Mouse (Mus musculus) embryonic facial prominence, embryonic 15.5 days (tissue): ENCODE measurements around the gene Ddx54. TPM values are rescaled to one million over a fixed set of nuclear protein-coding genes. Genes with fewer than 3 reads are reported as not detected.

Experiments used
- ATAC-seq: fragments of 200-750 bp; cut with Nextera tagmentation; 2 replicates; pipeline ENCODE4 v1.8.0; 2017; ENCODE audit warnings: low read depth, moderate TSS enrichment; ENCODE audit not compliant: insufficient number of reproducible peaks, low FRiP score, low TSS enrichment
- H3K27ac ChIP-seq: fragments of 300-500 bp; sonication (generic); replicated peaks from 2 replicates; pipeline ENCODE4 v1.5.1; 2015; ENCODE audit warnings: mild to moderate bottlenecking, inconsistent platforms
- H3K27me3 ChIP-seq: fragments of 300-500 bp; sonication (generic); 2 replicates; pipeline ENCODE4 v1.6.1; 2015; ENCODE audit warnings: inconsistent platforms
- H3K36me3 ChIP-seq: fragments of 300-500 bp; sonication (generic); 2 replicates; pipeline ENCODE4 v1.6.1; 2015; ENCODE audit warnings: mild to moderate bottlenecking, inconsistent platforms
- H3K4me1 ChIP-seq: fragments of 300-500 bp; sonication (generic); 2 replicates; pipeline ENCODE4 v1.6.1; 2015; ENCODE audit warnings: inconsistent platforms
- H3K4me2 ChIP-seq: fragments of 300-500 bp; sonication (generic); replicated peaks from 2 replicates; pipeline ENCODE4 v1.6.1; 2015; ENCODE audit warnings: mild to moderate bottlenecking, inconsistent platforms
- H3K4me3 ChIP-seq: fragments of 300-500 bp; sonication (generic); replicated peaks from 2 replicates; pipeline ENCODE4 v1.5.1; 2015; ENCODE audit warnings: mild to moderate bottlenecking, inconsistent platforms
- H3K9ac ChIP-seq: fragments of 300-500 bp; sonication (generic); 2 replicates; pipeline ENCODE4 v1.6.1; 2015; ENCODE audit warnings: inconsistent platforms
- H3K9me3 ChIP-seq: fragments of 300-500 bp; sonication (generic); replicated peaks from 2 replicates; pipeline ENCODE4 v1.6.1; 2016; ENCODE audit warnings: inconsistent platforms
- WGBS: fragments of 180-500 bp; shearing (Covaris S2); methylation state at CpG from one replicate; pipeline ENCODE4 v1.1.7; 2015; 5-methylcytosine and 5-hydroxymethylcytosine counted together
- polyA plus RNA-seq: library from polyadenylated mRNA; unstranded; fragments of >200 nt; fragmentation: Nextera tagmentation; extraction: Ambion mirVana; gene quantifications from 2 replicates; pipeline ENCODE4 v1.2.1, GENCODE M21; 2015

Ddx54 gene
- polyA plus RNA-seq, 1 experiment from 2014 or later = 44.5 TPM

DNA sequence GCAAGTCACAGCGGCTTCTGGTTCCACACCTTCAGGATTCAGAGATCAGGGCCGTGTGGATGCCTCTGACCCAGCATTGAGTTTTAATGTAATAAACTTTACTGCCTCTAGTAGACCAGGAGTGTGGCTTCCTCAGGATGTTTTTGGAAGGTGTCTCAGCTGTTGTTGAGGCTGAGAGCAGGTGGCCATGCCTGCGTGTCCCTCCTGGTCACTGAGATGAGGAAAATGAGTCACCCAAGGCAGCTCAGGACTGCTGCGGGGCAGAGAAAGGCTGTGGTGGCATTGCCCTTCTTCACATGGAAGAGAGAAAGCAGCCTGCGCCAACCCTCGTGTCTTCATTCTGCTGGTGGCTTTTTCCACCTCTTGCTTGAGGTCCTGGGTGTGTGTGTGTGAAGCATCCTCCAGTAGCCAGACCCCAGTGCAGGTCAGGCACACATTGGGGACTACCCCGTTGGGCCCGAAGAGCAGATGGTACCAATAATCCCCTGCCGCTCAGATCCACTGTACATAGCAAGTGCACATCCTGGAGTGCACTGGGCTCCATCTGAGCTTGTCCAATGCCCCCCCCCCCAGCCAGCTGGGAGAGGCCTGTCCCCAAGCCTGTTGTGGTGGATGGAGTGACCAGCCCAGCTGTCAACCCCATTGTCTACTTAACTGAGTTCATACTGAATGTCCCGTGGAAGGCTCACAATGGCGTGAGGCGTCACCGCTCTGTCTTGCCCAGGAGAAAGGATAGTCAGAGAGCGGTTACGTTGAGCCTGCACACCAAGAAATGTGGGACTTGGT lies 15.2 kb downstream of the Ddx54 start:
- Histone ChIP-seq H3K9ac (no peak overlapping the region), H3K4me1 (peaks cover 5% of the 10 kb centered on the region; the same call in 1 of the 2 replicates), H3K4me2 (no peak overlapping the region), H3K27ac (no peak overlapping the region), H3K4me3 (no peak overlapping the region), H3K36me3 (peaks cover 51% of the 10 kb centered on the region), H3K9me3 (no peaks in the 10 kb centered on the region), H3K27me3 (peaks cover 11% of the 10 kb centered on the region)
- ATAC-seq = no peak
- 79% methylated on average over 15 of the region's 15 CpGs for WGBS

DNA sequence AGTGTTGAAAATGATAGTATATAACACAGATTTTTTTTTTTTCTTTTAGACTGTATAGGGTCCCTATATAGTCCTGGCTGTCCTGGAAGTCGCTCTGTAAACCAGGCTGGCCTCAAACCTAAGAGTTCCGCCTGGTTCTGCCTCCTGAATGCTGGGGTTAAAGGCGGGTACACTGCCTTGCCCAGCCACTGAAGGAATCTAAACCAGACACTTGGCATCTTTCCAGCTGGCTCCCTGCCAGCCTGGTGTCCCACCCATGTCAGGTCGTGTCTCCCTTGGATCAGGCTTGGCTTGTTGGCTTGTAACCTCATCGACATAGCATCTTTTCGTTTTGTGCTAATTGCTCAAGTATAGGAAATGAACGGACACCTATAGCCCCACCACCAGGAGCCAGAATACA lies 16.1 kb downstream of the Ddx54 start:
- Histone ChIP-seq H3K27ac (no peak overlapping the region), H3K9ac (no peak overlapping the region), H3K27me3 (peaks cover 11% of the 10 kb centered on the region), H3K4me2 (no peak overlapping the region), H3K4me3 (no peak overlapping the region), H3K9me3 (no peaks in the 10 kb centered on the region), H3K4me1 (peaks cover 5% of the 10 kb centered on the region; the same call in 1 of the 2 replicates), H3K36me3 (peaks cover 42% of the 10 kb centered on the region)
- ATAC-seq = no peak
- 46% methylated on average over 7 of the region's 7 CpGs for WGBS

DNA sequence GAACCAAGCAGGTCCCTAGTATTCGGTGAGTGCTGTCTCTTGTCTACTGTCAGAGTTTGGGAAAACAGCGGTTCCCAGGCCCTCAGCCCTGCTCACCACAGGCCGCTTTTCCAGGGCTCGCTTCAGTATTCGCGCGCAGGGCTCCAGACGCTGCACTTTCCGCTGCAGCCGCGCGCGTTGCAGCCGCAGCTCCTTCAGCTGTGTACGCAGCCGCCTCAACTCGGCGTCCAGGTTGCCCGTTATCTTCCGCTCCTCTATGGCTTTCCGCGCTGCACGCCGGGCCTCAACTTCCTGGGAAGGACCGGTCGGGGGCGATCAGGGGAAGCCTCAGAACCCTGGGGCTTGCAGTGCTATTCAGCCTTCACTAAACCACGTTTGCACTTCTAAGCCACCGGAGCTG lies 18.6 kb downstream of the Ddx54 start:
- H3K4me2 ChIP-seq = 0 out of 2 replicates have a peak overlapping the region, but pooled peaks have one; percentile 13
- H3K9ac ChIP-seq = no peak overlapping the region
- no peak overlapping the region for H3K4me3 ChIP-seq
- peaks cover 11% of the 10 kb centered on the region for H3K27me3 ChIP-seq
- no peak for ATAC-seq
- peaks cover 18% of the 10 kb centered on the region for H3K36me3 ChIP-seq
- 10% methylated on average over 29 of the region's 29 CpGs for WGBS
- H3K9me3 ChIP-seq = no peaks in the 10 kb centered on the region
- peaks cover 5% of the 10 kb centered on the region; the same call in 1 of the 2 replicates for H3K4me1 ChIP-seq
- no peak overlapping the region for H3K27ac ChIP-seq

DNA sequence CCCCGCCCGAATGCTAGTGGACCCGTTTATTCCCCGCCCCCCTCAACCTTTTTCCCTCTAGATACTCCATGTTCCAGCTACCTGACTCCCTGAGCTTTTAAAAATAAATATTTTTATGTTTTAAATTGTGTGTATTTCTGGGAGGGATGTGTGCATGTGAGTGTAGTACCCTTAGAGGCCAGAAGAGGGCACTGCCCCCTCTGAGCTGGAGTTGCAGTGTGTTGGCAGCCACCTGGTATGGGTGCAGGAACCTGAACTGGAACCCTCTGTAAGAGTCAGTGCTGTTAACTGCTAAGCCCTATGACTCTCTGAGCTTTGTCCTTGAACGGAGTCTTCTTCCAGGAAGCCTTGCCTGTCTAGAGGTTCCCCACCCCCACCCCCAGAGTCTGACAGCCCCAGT lies 19.4 kb downstream of the Ddx54 start:
- Histone ChIP-seq H3K27ac (no peak overlapping the region), H3K9me3 (no peaks in the 10 kb centered on the region), H3K36me3 (peaks cover 10% of the 10 kb centered on the region), H3K4me1 (peaks cover 5% of the 10 kb centered on the region; the same call in 1 of the 2 replicates), H3K4me3 (no peak overlapping the region), H3K4me2 (no peak overlapping the region), H3K9ac (no peak overlapping the region), H3K27me3 (peaks cover 11% of the 10 kb centered on the region)
- WGBS = 91% methylated on average over 5 of the region's 5 CpGs
- no peak for ATAC-seq

DNA sequence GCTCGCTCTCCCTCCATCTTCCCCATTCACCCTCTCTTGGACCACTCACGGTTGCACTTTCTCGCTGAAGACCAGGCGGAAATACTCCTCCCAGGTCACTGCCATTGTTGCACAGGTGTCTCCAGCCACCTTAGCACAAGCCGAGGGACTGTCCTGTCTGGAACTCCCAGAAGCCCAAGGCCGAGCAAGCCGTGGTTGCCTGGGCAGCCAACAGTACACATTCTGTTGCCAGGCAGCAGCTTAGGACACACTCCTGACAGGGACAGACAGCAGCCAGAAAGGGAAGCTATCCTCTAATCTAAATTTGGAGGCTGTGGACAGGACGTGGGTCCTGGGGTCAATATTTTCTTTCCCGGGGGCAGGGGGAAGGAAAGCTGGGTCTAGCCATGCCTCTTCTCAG lies 21.6 kb downstream of the Ddx54 start, which contains the start of gene Cfap73:
Gene Cfap73, minus strand, starts transcription at position 105 of the 400 bp plus-strand sequence.
- Histone ChIP-seq H3K4me1 (no peaks in the 10 kb centered on the region), H3K4me2 (no peak within 1 kb of the TSS), H3K4me3 (no peak within 1 kb of the TSS), H3K9ac (no peak within 1 kb of the TSS), H3K27me3 (peaks cover 11% of the 10 kb centered on the region), H3K27ac (no peak within 1 kb of the TSS), H3K9me3 (no peaks in the 10 kb centered on the region), H3K36me3 (no peaks in the 10 kb centered on the region)
- no peak for ATAC-seq
- 50% methylated on average over 9 of the region's 9 CpGs for WGBS

DNA sequence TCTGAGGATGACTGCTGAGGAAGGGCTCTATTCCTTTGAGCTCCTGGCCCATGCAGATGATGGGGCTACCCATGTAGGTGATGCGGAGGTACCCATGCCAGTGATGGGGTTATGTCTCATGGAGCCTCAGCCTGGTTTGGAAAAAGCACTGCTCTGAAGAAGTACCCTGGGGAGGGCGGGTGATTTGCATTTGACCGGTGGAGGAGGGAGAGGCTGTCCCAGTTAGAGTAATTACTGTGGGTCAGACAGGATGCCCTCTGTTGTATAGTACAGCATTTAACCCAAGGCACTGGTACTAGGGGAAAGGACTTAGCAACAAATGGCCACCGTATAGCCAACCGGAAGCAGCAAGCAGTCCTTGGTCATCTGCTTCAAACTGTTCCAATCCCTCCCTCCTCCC lies 22.3 kb downstream of the Ddx54 start:
- H3K9me3 ChIP-seq = no peaks in the 10 kb centered on the region
- ATAC-seq = no peak
- H3K9ac ChIP-seq = no peak overlapping the region
- no peaks in the 10 kb centered on the region for H3K4me1 ChIP-seq
- no peak overlapping the region for H3K27ac ChIP-seq
- peaks cover 8% of the 10 kb centered on the region for H3K27me3 ChIP-seq
- no peak overlapping the region for H3K4me2 ChIP-seq
- H3K4me3 ChIP-seq = no peak overlapping the region
- H3K36me3 ChIP-seq = no peaks in the 10 kb centered on the region
- WGBS = 36% methylated on average over 5 of the region's 5 CpGs

DNA sequence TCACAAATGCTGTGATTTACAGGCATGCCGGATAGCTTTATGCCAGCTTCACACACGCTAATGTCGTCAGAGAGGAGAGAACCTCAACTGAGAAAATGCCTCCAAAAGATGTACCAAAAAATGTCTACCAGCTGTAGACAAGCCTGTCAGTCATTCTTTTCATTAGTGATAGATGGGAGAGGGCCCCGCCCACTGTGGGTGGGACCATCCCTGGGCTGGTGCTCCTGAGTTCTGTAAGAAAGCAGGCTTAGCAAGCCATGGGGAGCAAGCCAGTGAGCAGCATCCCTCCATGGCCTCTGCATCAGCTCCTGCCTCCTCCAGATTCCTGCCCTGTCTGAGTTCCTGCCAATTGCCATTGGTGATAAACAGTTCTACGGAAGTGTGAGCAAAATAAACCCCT lies 23.1 kb downstream of the Ddx54 start:
- WGBS = 80% methylated on average over 5 of the region's 5 CpGs
- Histone ChIP-seq H3K4me1 (no peaks in the 10 kb centered on the region), H3K4me2 (no peak overlapping the region), H3K27me3 (no peaks in the 10 kb centered on the region; the same call in none of the 2 replicates), H3K27ac (no peak overlapping the region), H3K9ac (no peak overlapping the region), H3K9me3 (no peaks in the 10 kb centered on the region), H3K36me3 (no peaks in the 10 kb centered on the region), H3K4me3 (no peak overlapping the region)
- ATAC-seq = no peak

DNA sequence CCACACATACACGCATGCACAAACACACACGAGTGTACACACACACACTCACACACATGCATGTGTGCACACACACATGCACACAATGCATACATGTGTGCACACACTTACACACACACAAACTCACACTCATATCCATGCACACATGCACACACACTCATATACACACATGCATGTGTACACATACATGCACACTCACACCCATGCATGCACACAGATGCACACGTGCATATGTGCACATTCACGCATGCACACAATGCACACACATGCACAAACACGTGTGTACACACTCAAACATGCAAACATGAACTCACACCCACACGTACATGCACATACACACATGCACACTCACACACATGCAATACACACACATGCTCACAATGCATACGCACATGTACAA lies 27.6 kb downstream of the Ddx54 start:
- Histone ChIP-seq H3K4me1 (no peaks in the 10 kb centered on the region), H3K4me2 (no peak overlapping the region), H3K9me3 (no peaks in the 10 kb centered on the region), H3K9ac (no peak overlapping the region), H3K36me3 (no peaks in the 10 kb centered on the region), H3K27ac (no peak overlapping the region), H3K27me3 (no peaks in the 10 kb centered on the region), H3K4me3 (no peak overlapping the region)
- no peak for ATAC-seq
- 90% methylated on average over 7 of the region's 7 CpGs for WGBS

DNA sequence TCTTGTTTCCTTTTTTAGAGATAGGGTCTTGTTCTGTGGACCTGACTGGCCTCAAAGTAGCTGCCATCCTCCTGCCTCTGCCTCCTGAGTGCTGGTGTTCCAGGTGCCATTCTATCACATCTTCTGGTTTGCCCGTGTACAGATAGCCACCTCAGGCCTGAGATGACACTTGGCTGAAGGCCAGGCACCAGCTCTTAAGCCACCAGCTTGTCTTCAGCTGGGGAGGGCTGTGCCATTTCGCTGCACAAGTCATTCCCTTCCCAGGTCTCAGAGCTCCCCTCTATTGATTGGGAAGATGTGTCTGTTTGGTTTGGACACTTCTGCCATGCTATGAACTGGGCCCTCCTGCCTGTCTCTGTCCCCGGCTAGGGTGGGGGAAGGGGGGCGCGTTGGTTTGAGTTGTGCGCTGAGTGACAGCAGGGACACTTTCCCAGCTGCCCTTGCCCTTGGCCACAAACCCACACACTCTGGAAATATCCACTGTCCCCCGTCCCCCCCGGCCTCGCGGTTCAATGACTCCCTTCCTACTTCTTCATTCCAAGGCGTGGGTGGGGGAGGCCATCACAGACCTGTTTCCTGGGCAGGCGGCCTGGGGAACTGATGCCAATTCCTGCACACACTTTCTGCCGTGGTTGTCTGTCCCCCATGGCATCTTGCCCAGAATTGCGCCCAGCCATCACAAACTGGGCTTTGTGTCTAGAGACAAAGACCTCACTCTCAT lies 31.0 kb downstream of the Ddx54 start:
- no peak for ATAC-seq
- no peak overlapping the region for H3K27ac ChIP-seq
- WGBS = 68% methylated on average over 14 of the region's 14 CpGs
- no peak overlapping the region for H3K9ac ChIP-seq
- H3K4me3 ChIP-seq = no peak overlapping the region
- no peaks in the 10 kb centered on the region for H3K36me3 ChIP-seq
- H3K27me3 ChIP-seq = peaks cover 22% of the 10 kb centered on the region
- peaks cover 4% of the 10 kb centered on the region for H3K4me1 ChIP-seq
- no peak overlapping the region for H3K4me2 ChIP-seq
- H3K9me3 ChIP-seq = no peaks in the 10 kb centered on the region

DNA sequence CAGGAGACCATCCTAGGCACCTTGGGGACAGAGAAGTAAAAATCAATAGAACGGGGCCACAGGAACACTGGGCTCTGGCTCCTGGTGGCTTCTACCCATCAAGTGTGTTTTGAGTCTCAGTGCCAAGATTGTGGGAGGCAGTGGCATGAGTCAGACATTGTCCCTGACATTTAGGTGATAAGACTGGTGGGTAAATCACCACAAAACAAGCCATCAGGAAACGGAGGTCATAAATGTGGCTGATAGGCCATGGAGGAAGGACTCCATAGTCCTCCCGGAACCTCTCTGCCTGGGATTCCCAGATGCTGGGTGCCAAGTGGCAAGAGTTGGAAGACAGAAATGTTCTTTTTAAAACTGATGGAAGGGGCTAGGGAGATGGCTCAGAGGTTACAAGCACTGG lies 31.7 kb downstream of the Ddx54 start:
- H3K4me3 ChIP-seq = no peak overlapping the region
- H3K27ac ChIP-seq = no peak overlapping the region
- peaks cover 29% of the 10 kb centered on the region for H3K27me3 ChIP-seq
- no peaks in the 10 kb centered on the region for H3K9me3 ChIP-seq
- WGBS = 82% methylated on average over 3 of the region's 3 CpGs
- ATAC-seq = no peak
- no peaks in the 10 kb centered on the region for H3K36me3 ChIP-seq
- peaks cover 11% of the 10 kb centered on the region for H3K4me1 ChIP-seq
- H3K4me2 ChIP-seq = no peak overlapping the region
- H3K9ac ChIP-seq = no peak overlapping the region

DNA sequence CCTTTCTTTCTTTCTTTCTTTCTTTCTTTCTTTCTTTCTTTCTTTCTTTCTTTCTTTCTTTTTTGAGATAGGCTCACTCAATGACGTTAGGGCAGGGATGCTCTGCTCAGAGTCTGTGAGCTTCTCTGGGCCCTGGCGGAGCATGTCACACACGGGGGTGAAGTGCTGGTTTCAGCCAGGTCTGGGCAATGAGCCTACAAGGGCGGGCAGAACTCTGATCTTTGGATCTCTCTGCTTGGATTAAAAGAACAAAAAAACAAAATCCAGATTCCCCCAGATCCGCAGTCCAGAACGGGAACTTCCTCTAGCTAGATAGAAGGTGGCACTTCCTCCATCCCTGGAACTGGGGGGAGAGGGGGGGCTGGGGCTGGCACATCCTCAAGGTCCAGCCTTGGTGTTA lies 33.3 kb downstream of the Ddx54 start:
- WGBS = 38% methylated on average over 6 of the region's 6 CpGs
- peaks cover 45% of the 10 kb centered on the region for H3K27me3 ChIP-seq

More for the DNA sequence above, 33.3 kb downstream of the Ddx54 start:
- H3K4me2 ChIP-seq = no peak overlapping the region
- H3K36me3 ChIP-seq = no peaks in the 10 kb centered on the region
- H3K4me1 ChIP-seq = peaks cover 14% of the 10 kb centered on the region
- H3K4me3 ChIP-seq = no peak overlapping the region
- H3K9ac ChIP-seq = no peak overlapping the region
- no peak overlapping the region for H3K27ac ChIP-seq
- no peaks in the 10 kb centered on the region for H3K9me3 ChIP-seq
- ATAC-seq = no peak
